Mouse (Mus musculus) neural tube, embryonic 14.5 days (tissue): ENCODE data around the gene Cdc37l1. TPM values are rescaled to one million over a fixed set of nuclear protein-coding genes. Genes with fewer than 3 reads are reported as not detected.
A peak's percentile ranks its signal among the peaks of the same experiment; 100 is the strongest.

Experiments
- ATAC-seq: fragments of 200-750 bp; cut with Nextera tagmentation; 2 replicates; pipeline ENCODE4 v1.8.0; 2017; ENCODE audit warnings: low read depth, mild to moderate bottlenecking, moderate TSS enrichment, moderate library complexity
- H3K27ac ChIP-seq: fragments of 300-500 bp; sonication (generic); 2 replicates; pipeline ENCODE4 v1.5.1; 2014; ENCODE audit warnings: low read depth, mild to moderate bottlenecking, control low read depth, low read length, moderate library complexity, mixed read lengths
- H3K27me3 ChIP-seq: fragments of 300-500 bp; sonication (generic); 2 replicates; pipeline ENCODE4 v1.6.1; 2014; ENCODE audit warnings: low read length; ENCODE audit not compliant: control insufficient read depth, insufficient read depth
- H3K36me3 ChIP-seq: fragments of 300-500 bp; sonication (generic); 2 replicates; pipeline ENCODE4 v1.6.1; 2014; ENCODE audit warnings: low read length, mixed read lengths; ENCODE audit not compliant: control insufficient read depth, insufficient read depth
- H3K4me1 ChIP-seq: fragments of 300-500 bp; sonication (generic); 2 replicates; pipeline ENCODE4 v1.6.1; 2014; ENCODE audit warnings: low read length; ENCODE audit not compliant: control insufficient read depth, insufficient read depth
- H3K4me2 ChIP-seq: fragments of 300-500 bp; sonication (generic); 2 replicates; pipeline ENCODE4 v1.6.1; 2014; ENCODE audit warnings: mild to moderate bottlenecking, low read depth, low read length, control low read depth
- H3K4me3 ChIP-seq: fragments of 300-500 bp; sonication (generic); 2 replicates; pipeline ENCODE4 v1.5.1; 2014; ENCODE audit warnings: low read depth, low read length, control low read depth, mixed read lengths
- H3K9ac ChIP-seq: fragments of 300-500 bp; sonication (generic); replicated peaks from 2 replicates; pipeline ENCODE4 v1.6.1; 2014; ENCODE audit warnings: low read depth, mild to moderate bottlenecking, control low read depth, low read length, mixed read lengths
- H3K9me3 ChIP-seq: fragments of 300-500 bp; sonication (generic); 2 replicates; pipeline ENCODE4 v1.6.1; 2016; ENCODE audit warnings: low read length; ENCODE audit not compliant: control insufficient read depth
- WGBS: fragments of 180-500 bp; shearing (Covaris S2); extraction: QIAGEN DNeasy Blood & Tissue Kit; methylation state at CpG from one replicate; pipeline ENCODE4 v1.1.7; 2014; 5-methylcytosine and 5-hydroxymethylcytosine counted together
- polyA plus RNA-seq: library from polyadenylated mRNA; unstranded; fragments of >200 nt; fragmentation: Nextera tagmentation; extraction: Ambion mirVana; gene quantifications from 2 replicates; pipeline ENCODE4 v1.2.1, GENCODE M21; 2014

Cdc37l1 gene
- polyA plus RNA-seq, 1 experiment from 2014 or later = 59.9 TPM

- no peak overlapping the region for H3K9ac ChIP-seq
- no peak overlapping the region for H3K4me2 ChIP-seq
- no peaks in the 10 kb centered on the region for H3K9me3 ChIP-seq
- 51% methylated on average over 6 of the region's 6 CpGs for WGBS
- H3K4me3 ChIP-seq = no peak overlapping the region
- no peak overlapping the region for H3K27ac ChIP-seq
- no peaks in the 10 kb centered on the region for H3K4me1 ChIP-seq
- H3K36me3 ChIP-seq = no peaks in the 10 kb centered on the region
- no peaks in the 10 kb centered on the region for H3K27me3 ChIP-seq
- ATAC-seq = no peak
These were observed 70.1 kb downstream of the Cdc37l1 start for GRCm38 (mm10) chr19:29060299-29060698.

- H3K27me3 ChIP-seq = no peaks in the 10 kb centered on the region
- 83% methylated on average over 5 of the region's 5 CpGs for WGBS
These were observed 72.9 kb downstream of the Cdc37l1 start for GRCm38 (mm10) chr19:29063009-29063408.

GRCm38 (mm10) chr19:29063577-29064363 is 73.6 kb downstream of the Cdc37l1 start:
- H3K4me3 ChIP-seq = peak overlapping the region; percentile 8; the same call in 1 of the 2 replicates
- peak overlapping the region; percentile 37; the same call in 1 of the 2 replicates for H3K4me2 ChIP-seq
- H3K9ac ChIP-seq = no peak overlapping the region
- H3K27ac ChIP-seq = no peak overlapping the region; the same call in 1 of the 2 replicates
- no peaks in the 10 kb centered on the region for H3K9me3 ChIP-seq
- H3K36me3 ChIP-seq = no peaks in the 10 kb centered on the region
- WGBS = 19% methylated on average over 18 of the region's 18 CpGs
- no peaks in the 10 kb centered on the region for H3K27me3 ChIP-seq
- no peaks in the 10 kb centered on the region for H3K4me1 ChIP-seq
- peak; percentile 88 for ATAC-seq

More at GRCm38 (mm10) chr19:29063009-29063408, 72.9 kb downstream of the Cdc37l1 start:
- Histone ChIP-seq H3K4me2 (no peak overlapping the region), H3K9me3 (no peaks in the 10 kb centered on the region), H3K4me1 (no peaks in the 10 kb centered on the region), H3K36me3 (no peaks in the 10 kb centered on the region), H3K4me3 (no peak overlapping the region), H3K27ac (no peak overlapping the region), H3K9ac (no peak overlapping the region)
- no peak for ATAC-seq

GRCm38 (mm10) chr19:29064451-29065102 is 74.4 kb downstream of the Cdc37l1 start:
- H3K27me3 ChIP-seq = no peaks in the 10 kb centered on the region
- H3K4me3 ChIP-seq = no peak overlapping the region
- ATAC-seq = no peak
- 56% methylated on average over 9 of the region's 9 CpGs for WGBS
- H3K27ac ChIP-seq = peak overlapping the region; percentile 22; the same call in 1 of the 2 replicates
- H3K4me2 ChIP-seq = no peak overlapping the region
- no peak overlapping the region for H3K9ac ChIP-seq
- H3K9me3 ChIP-seq = no peaks in the 10 kb centered on the region
- H3K4me1 ChIP-seq = no peaks in the 10 kb centered on the region
- H3K36me3 ChIP-seq = no peaks in the 10 kb centered on the region

- Histone ChIP-seq H3K9ac (no peak overlapping the region; the same call in 1 of the 2 replicates), H3K4me3 (no peak overlapping the region), H3K27ac (no peak overlapping the region), H3K4me1 (no peaks in the 10 kb centered on the region), H3K4me2 (peak overlapping the region; percentile 23; the same call in 1 of the 2 replicates), H3K36me3 (no peaks in the 10 kb centered on the region), H3K27me3 (no peaks in the 10 kb centered on the region), H3K9me3 (no peaks in the 10 kb centered on the region)
- ATAC-seq = no peak
- WGBS = 13% methylated on average over 11 of the region's 11 CpGs
These were observed 76.9 kb downstream of the Cdc37l1 start for GRCm38 (mm10) chr19:29066981-29067471.

GRCm38 (mm10) chr19:29069195-29069594 is 79.0 kb downstream of the Cdc37l1 start:
- no peak overlapping the region for H3K4me2 ChIP-seq
- H3K27ac ChIP-seq = no peak overlapping the region
- H3K4me3 ChIP-seq = no peak overlapping the region
- H3K27me3 ChIP-seq = no peaks in the 10 kb centered on the region
- H3K9ac ChIP-seq = no peak overlapping the region
- ATAC-seq = no peak
- no peaks in the 10 kb centered on the region for H3K36me3 ChIP-seq
- 87% methylated on average over 5 of the region's 5 CpGs for WGBS
- H3K4me1 ChIP-seq = no peaks in the 10 kb centered on the region
- no peaks in the 10 kb centered on the region for H3K9me3 ChIP-seq

GRCm38 (mm10) chr19:29074802-29075201 is 84.7 kb downstream of the Cdc37l1 start:
- Histone ChIP-seq H3K4me3 (no peak overlapping the region), H3K36me3 (no peaks in the 10 kb centered on the region), H3K9me3 (no peaks in the 10 kb centered on the region), H3K9ac (no peak overlapping the region), H3K27me3 (no peaks in the 10 kb centered on the region), H3K4me2 (no peak overlapping the region), H3K4me1 (0 out of 2 replicates have a peak, but pooled peaks cover 3% of the 10 kb centered on the region), H3K27ac (no peak overlapping the region)
- 57% methylated on average over 6 of the region's 6 CpGs for WGBS
- no peak; the same call in 1 of the 2 replicates for ATAC-seq
